12 mouse cellular contexts compared by ENCODE assay signal in genomic region chr5:121889375-121889774, GRCm38 (mm10). TPM values are rescaled to one million over a fixed set of nuclear protein-coding genes. Genes with fewer than 3 reads are reported as not detected.
DNase-seq lines count a peak whose midpoint lies in the region; ATAC-seq and TF ChIP-seq lines count a peak whose summit lies in the region.
"Had no signal": no experiment of that assay in that cellular context is flagged by ENCODE, and none has a peak within 500 bp of the region (broad histone marks: within the 10 kb centered on the region; RNA-seq: fewer than 3 reads in every experiment).

No protein-coding gene starts in this region.

- H3K27ac ChIP-seq in forebrain, embryonic 11.5 days (ENCODE audit: low read depth, low read length): peak overlapping the region; percentile 3; the same call in 1 of the 2 replicates
- no peak overlapping the region for H3K27ac ChIP-seq in hindbrain, postnatal 0 days
- no peak overlapping the region for H3K27ac ChIP-seq in heart, embryonic 11.5 days (ENCODE audit: low read depth, low read length)
- H3K27ac ChIP-seq: gastrocnemius, adult 2 months had no signal

- no peak for TF ChIP-seq CTCF in hindbrain, postnatal 0 days (IDR thresholded peaks at IDR 0.05; ENCODE audit: low read depth)

- ATAC-seq in forebrain, embryonic 11.5 days (replicated peaks; ENCODE audit: low FRiP score): peak; percentile 65
- ATAC-seq in hindbrain, postnatal 0 days: no peak
- ATAC-seq in heart, embryonic 11.5 days (replicated peaks; ENCODE audit: insufficient number of reproducible peaks, low FRiP score, low TSS enrichment): no peak
- ATAC-seq: inflammation-experienced regulatory T-cells, adult 6 months had no signal

- peaks cover 4% of the 10 kb centered on the region for H3K9me3 ChIP-seq in forebrain, embryonic 11.5 days (ENCODE audit: control insufficient read depth, low read length)
- no peaks in the 10 kb centered on the region for H3K9me3 ChIP-seq in hindbrain, postnatal 0 days (ENCODE audit: low read length)
- no peaks in the 10 kb centered on the region for H3K9me3 ChIP-seq in heart, embryonic 11.5 days (replicated peaks; ENCODE audit: control insufficient read depth, low read length)

- peak; percentile 22 for DNase-seq in embryo, embryonic 9.5 days (ENCODE audit: extremely low spot score)
- no peak for DNase-seq in embryo, embryonic 10.5 days (ENCODE audit: low spot score)
- peak; percentile 37 for DNase-seq in A20 (ENCODE audit: low read depth, low spot score)
- peak; percentile 82 for DNase-seq in forebrain, embryonic 11.5 days (ENCODE audit: low spot score)
- DNase-seq in hindbrain, postnatal 0 days (ENCODE audit: low spot score): peak; percentile 55
- DNase-seq in c-Kit-positive CD71-positive TER-119-positive erythroid progenitor cells, embryonic 14.5 days (ENCODE audit: low spot score): no peak
- no peak for DNase-seq in right cerebral cortex, adult 2 months (ENCODE audit: low spot score in 2 of 2)
- DNase-seq: gastrocnemius, adult 2 months; kidney, postnatal 14 days; thymus, postnatal 4 days had no signal

- H3K9ac ChIP-seq in forebrain, embryonic 11.5 days (ENCODE audit: low read length): no peak overlapping the region
- H3K9ac ChIP-seq in hindbrain, postnatal 0 days (replicated peaks; ENCODE audit: low read length): no peak overlapping the region
- H3K9ac ChIP-seq in heart, embryonic 11.5 days (ENCODE audit: low read depth, low read length): no peak overlapping the region

- no peaks in the 10 kb centered on the region for H3K36me3 ChIP-seq in forebrain, embryonic 11.5 days (ENCODE audit: control insufficient read depth, insufficient read depth, low read length)
- H3K36me3 ChIP-seq in hindbrain, postnatal 0 days (ENCODE audit: insufficient read depth, low read length): no peaks in the 10 kb centered on the region
- H3K36me3 ChIP-seq in heart, embryonic 11.5 days (ENCODE audit: control insufficient read depth, insufficient read depth, low read length): no peaks in the 10 kb centered on the region

- peaks cover 8% of the 10 kb centered on the region for H3K4me1 ChIP-seq in forebrain, embryonic 11.5 days (replicated peaks; ENCODE audit: control insufficient read depth, insufficient read depth, low read length)
- H3K4me1 ChIP-seq in hindbrain, postnatal 0 days (ENCODE audit: insufficient read depth, low read length): no peaks in the 10 kb centered on the region
- H3K4me1 ChIP-seq in heart, embryonic 11.5 days (ENCODE audit: control insufficient read depth, insufficient read depth, low read length): no peaks in the 10 kb centered on the region

- peaks cover 9% of the 10 kb centered on the region for H3K27me3 ChIP-seq in forebrain, embryonic 11.5 days (ENCODE audit: control insufficient read depth, insufficient read depth, low read length)
- 0 out of 2 replicates have a peak, but pooled peaks cover 3% of the 10 kb centered on the region for H3K27me3 ChIP-seq in hindbrain, postnatal 0 days (ENCODE audit: insufficient read depth, low read length)
- H3K27me3 ChIP-seq in heart, embryonic 11.5 days (ENCODE audit: control insufficient read depth, insufficient read depth, low read length): no peaks in the 10 kb centered on the region

- H3K4me3 ChIP-seq in forebrain, embryonic 11.5 days (ENCODE audit: low read depth, low read length): no peak overlapping the region
- H3K4me3 ChIP-seq in hindbrain, postnatal 0 days (ENCODE audit: low read length): no peak overlapping the region
- H3K4me3 ChIP-seq in heart, embryonic 11.5 days (ENCODE audit: low read depth, low read length): no peak overlapping the region
- H3K4me3 ChIP-seq: gastrocnemius, adult 2 months had no signal

- WGBS in forebrain, embryonic 11.5 days: 29% methylated on average over 13 of the region's 13 CpGs
- 34% methylated on average over 13 of the region's 13 CpGs for WGBS in hindbrain, postnatal 0 days
- WGBS in heart, embryonic 11.5 days (ENCODE audit: insufficient replicate concordance): 58% methylated on average over 13 of the region's 13 CpGs

- H3K4me2 ChIP-seq in forebrain, embryonic 11.5 days (ENCODE audit: low read depth, low read length, severe bottlenecking): no peak overlapping the region
- H3K4me2 ChIP-seq in hindbrain, postnatal 0 days (ENCODE audit: low read depth, low read length): no peak overlapping the region
- H3K4me2 ChIP-seq in heart, embryonic 11.5 days: no peak overlapping the region

RNA-seq across cellular contexts. Expression of gene Pheta1, which starts 40.6 kb away (rescaled TPM):
- polyA plus RNA-seq in forebrain, embryonic 11.5 days (2014; fragmentation: Nextera tagmentation; extraction: Ambion mirVana): 35.7 and 38.4 TPM in 2 replicates
- 48.9 and 52.5 TPM in 2 replicates for total RNA-seq in hindbrain, postnatal 0 days (2014; rRNA removed)
- polyA plus RNA-seq in hindbrain, postnatal 0 days (2015; fragmentation: Nextera tagmentation; extraction: Ambion mirVana): 28.0 and 28.3 TPM in 2 replicates
- 10.6 and 11.8 TPM in 2 replicates for polyA plus RNA-seq in heart, embryonic 11.5 days (2014; fragmentation: Nextera tagmentation; extraction: Ambion mirVana)

RNA-seq across cellular contexts. Expression of gene Sh2b3, which starts 51.9 kb away (rescaled TPM):
- polyA plus RNA-seq in forebrain, embryonic 11.5 days (2014; fragmentation: Nextera tagmentation; extraction: Ambion mirVana): 9.1 and 9.8 TPM in 2 replicates
- total RNA-seq in hindbrain, postnatal 0 days (2014; rRNA removed): 24.7 and 31.0 TPM in 2 replicates
- polyA plus RNA-seq in hindbrain, postnatal 0 days (2015; fragmentation: Nextera tagmentation; extraction: Ambion mirVana): 6.5 and 6.6 TPM in 2 replicates
- 16.8 and 17.2 TPM in 2 replicates for polyA plus RNA-seq in heart, embryonic 11.5 days (2014; fragmentation: Nextera tagmentation; extraction: Ambion mirVana)

Comparison
In these comparisons a context has a peak if more than half of its experiments do, and no peak if none do; other contexts are left out.
1. DNase-seq: peak in embryo, embryonic 9.5 days (single experiment), A20 (single experiment), forebrain, embryonic 11.5 days (single experiment) and hindbrain, postnatal 0 days (single experiment); none in embryo, embryonic 10.5 days (single experiment), c-Kit-positive CD71-positive TER-119-positive erythroid progenitor cells, embryonic 14.5 days (single experiment) and right cerebral cortex, adult 2 months (0 of 2).